Mouse (Mus musculus) MEL (cell line): ENCODE results near the gene Ndufa11. TPM values are rescaled to one million over a fixed set of nuclear protein-coding genes. Genes with fewer than 3 reads are reported as not detected.

Experiments used
- DNase-seq: peaks from one replicate; pipeline ENCODE4 v3.0.0; 2011; ENCODE audit warnings: low read depth, low spot score
- H3K27ac ChIP-seq: 2 replicates; pipeline ENCODE4 v1.5.1; 2012; ENCODE audit warnings: low read depth, mild to moderate bottlenecking, control low read depth, low read length, moderate library complexity; ENCODE audit not compliant: control insufficient read depth
- H3K27me3 ChIP-seq, 2 experiments: fragments of 150-350 bp in 1 of 2; sonication (generic) in 1 of 2; 2 replicates each; pipeline ENCODE4 v1.6.1; 2012; ENCODE audit warnings: low read length in 2 of 2, mild to moderate bottlenecking in 2 of 2, improper control_type of control experiment in 1 of 2, moderate library complexity in 1 of 2; ENCODE audit not compliant: insufficient read depth in 2 of 2, control insufficient read depth in 1 of 2
- H3K36me3 ChIP-seq, 2 experiments: 2 replicates each; pipeline ENCODE4 v1.6.1; 2012 to 2014; ENCODE audit warnings: low read length in 2 of 2, improper control_type of control experiment in 1 of 2, inconsistent platforms in 1 of 2, mild to moderate bottlenecking in 1 of 2; ENCODE audit not compliant: insufficient read depth in 2 of 2, control insufficient read depth in 1 of 2
- H3K4me1 ChIP-seq, 2 experiments: fragments of 150-350 bp in 1 of 2; sonication (generic) in 1 of 2; 2 replicates each; pipeline ENCODE4 v1.6.1; 2012; ENCODE audit warnings: low read length in 2 of 2, improper control_type of control experiment in 1 of 2, mild to moderate bottlenecking in 1 of 2; ENCODE audit not compliant: insufficient read depth in 2 of 2, control insufficient read depth in 1 of 2
- H3K4me3 ChIP-seq, 2 experiments: fragments of 150-350 bp in 1 of 2; sonication (generic) in 1 of 2; 2 replicates each; pipeline ENCODE4 v1.5.1; 2012; ENCODE audit warnings: low read depth in 2 of 2, low read length in 2 of 2, mild to moderate bottlenecking in 2 of 2, moderate library complexity in 2 of 2, control low read depth in 1 of 2, improper control_type of control experiment in 1 of 2; ENCODE audit not compliant: control insufficient read depth in 1 of 2, insufficient read depth in 1 of 2
- H3K79me2 ChIP-seq: 2 replicates; pipeline ENCODE4 v1.6.1; 2012; ENCODE audit warnings: mild to moderate bottlenecking, low read length, moderate library complexity; ENCODE audit not compliant: control insufficient read depth, poor library complexity, insufficient read depth
- H3K9ac ChIP-seq: 2 replicates; pipeline ENCODE4 v1.6.1; 2012; ENCODE audit warnings: low read depth, mild to moderate bottlenecking, control low read depth, low read length, moderate library complexity; ENCODE audit not compliant: control insufficient read depth, poor library complexity, severe bottlenecking
- H3K9me3 ChIP-seq: fragments of 150-350 bp; sonication (generic); replicated peaks from 2 replicates; pipeline ENCODE4 v1.6.1; 2012; ENCODE audit warnings: mild to moderate bottlenecking, low read length, improper control_type of control experiment, moderate library complexity; ENCODE audit not compliant: insufficient read depth
- BHLHE40 ChIP-seq: IDR thresholded peaks from 2 replicates; pipeline ENCODE4 v1.6.1; 2012; ENCODE audit warnings: low read depth, mild to moderate bottlenecking, inconsistent platforms, low read length, improper control_type of control experiment, borderline replicate concordance
- CHD1 ChIP-seq: IDR thresholded peaks from 2 replicates; pipeline ENCODE4 v1.6.1; 2012; ENCODE audit warnings: low read depth, mild to moderate bottlenecking, inconsistent platforms, low read length, improper control_type of control experiment
- ELF1 ChIP-seq: IDR thresholded peaks from 2 replicates; pipeline ENCODE4 v1.6.1; 2014; ENCODE audit warnings: low read depth, mild to moderate bottlenecking, inconsistent platforms, low read length, improper control_type of control experiment, moderate library complexity
- EP300 ChIP-seq, 2 experiments: IDR thresholded peaks; 2 replicates each; pipeline ENCODE4 v1.6.1; 2011; ENCODE audit warnings: improper control_type of control experiment in 2 of 2, low read length in 2 of 2, low read depth in 1 of 2, mild to moderate bottlenecking in 1 of 2
- ETS1 ChIP-seq: IDR thresholded peaks from 2 replicates; pipeline ENCODE4 v1.6.1; 2012; ENCODE audit warnings: low read depth, mild to moderate bottlenecking, inconsistent platforms, low read length, improper control_type of control experiment, moderate library complexity
- GABPA ChIP-seq: IDR thresholded peaks from 2 replicates; pipeline ENCODE4 v1.6.1; 2012; ENCODE audit warnings: low read depth, mild to moderate bottlenecking, inconsistent platforms, low read length, improper control_type of control experiment, moderate library complexity
- GATA1 ChIP-seq: IDR thresholded peaks from 2 replicates; pipeline ENCODE4 v1.6.1; 2011; ENCODE audit warnings: low read depth, low read length, improper control_type of control experiment
- MAFK ChIP-seq: IDR thresholded peaks from 2 replicates; pipeline ENCODE4 v1.6.1; 2011; ENCODE audit warnings: low read depth, mild to moderate bottlenecking, low read length, improper control_type of control experiment, borderline replicate concordance
- MAZ ChIP-seq: IDR thresholded peaks from 2 replicates; pipeline ENCODE4 v1.6.1; 2012; ENCODE audit warnings: low read depth, mild to moderate bottlenecking, inconsistent platforms, low read length, improper control_type of control experiment
- MEF2A ChIP-seq: IDR thresholded peaks from 2 replicates; pipeline ENCODE4 v1.6.1; 2014; ENCODE audit warnings: low read depth, mild to moderate bottlenecking, inconsistent platforms, low read length, improper control_type of control experiment; ENCODE audit not compliant: poor library complexity, insufficient replicate concordance, severe bottlenecking; ENCODE audit errors: extremely low read depth
- MXI1 ChIP-seq: IDR thresholded peaks from 2 replicates; pipeline ENCODE4 v1.6.1; 2011; ENCODE audit warnings: mild to moderate bottlenecking, low read depth, low read length, improper control_type of control experiment
- MYB ChIP-seq: IDR thresholded peaks from 2 replicates; pipeline ENCODE4 v1.6.1; 2011; ENCODE audit warnings: mild to moderate bottlenecking, low read depth, low read length, improper control_type of control experiment
- MYC ChIP-seq: IDR thresholded peaks from 2 replicates; pipeline ENCODE4 v1.6.1; 2011; ENCODE audit warnings: low read depth, mild to moderate bottlenecking, low read length, improper control_type of control experiment, moderate library complexity
- NRF1 ChIP-seq: IDR thresholded peaks from 2 replicates; pipeline ENCODE4 v1.6.1; 2014; ENCODE audit warnings: low read depth, mild to moderate bottlenecking, inconsistent platforms, low read length, improper control_type of control experiment, moderate library complexity; ENCODE audit not compliant: poor library complexity, insufficient read depth, severe bottlenecking
- POLR2AphosphoS5 ChIP-seq: IDR thresholded peaks from 2 replicates; pipeline ENCODE4 v1.6.1; 2012; ENCODE audit warnings: low read depth, borderline replicate concordance, mild to moderate bottlenecking, inconsistent platforms, low read length, moderate library complexity, mixed read lengths
- RAD21 ChIP-seq: IDR thresholded peaks from 2 replicates; pipeline ENCODE4 v1.6.1; 2011; ENCODE audit warnings: mild to moderate bottlenecking, low read depth, low read length, improper control_type of control experiment
- RCOR1 ChIP-seq: IDR thresholded peaks from 2 replicates; pipeline ENCODE4 v1.6.1; 2012; ENCODE audit warnings: low read depth, mild to moderate bottlenecking, inconsistent platforms, low read length, improper control_type of control experiment
- SIN3A ChIP-seq: IDR thresholded peaks from 2 replicates; pipeline ENCODE4 v1.6.1; 2012; ENCODE audit warnings: low read length, improper control_type of control experiment, inconsistent platforms
- TBP ChIP-seq: IDR thresholded peaks from 2 replicates; pipeline ENCODE4 v1.8.0; 2011; ENCODE audit warnings: low read depth, low read length, improper control_type of control experiment
- TCF12 ChIP-seq: IDR thresholded peaks from 2 replicates; pipeline ENCODE4 v1.6.1; 2014; ENCODE audit warnings: low read depth, mild to moderate bottlenecking, inconsistent platforms, low read length, improper control_type of control experiment, moderate library complexity
- UBTF ChIP-seq: IDR thresholded peaks from 2 replicates; pipeline ENCODE4 v1.6.1; 2012; ENCODE audit warnings: low read depth, mild to moderate bottlenecking, inconsistent platforms, low read length, improper control_type of control experiment, moderate library complexity, borderline replicate concordance; ENCODE audit not compliant: insufficient read depth
- USF2 ChIP-seq, 2 experiments: IDR thresholded peaks; 2 replicates each; pipeline ENCODE4 v1.6.1; 2011 to 2012; ENCODE audit warnings: improper control_type of control experiment in 2 of 2, low read length in 2 of 2, borderline replicate concordance in 1 of 2, inconsistent platforms in 1 of 2, low read depth in 1 of 2, mild to moderate bottlenecking in 1 of 2; ENCODE audit not compliant: insufficient read depth in 1 of 2
- ZKSCAN1 ChIP-seq: IDR thresholded peaks from 2 replicates; pipeline ENCODE4 v1.6.1; 2012; ENCODE audit warnings: low read depth, mild to moderate bottlenecking, inconsistent platforms, low read length, improper control_type of control experiment, moderate library complexity
- ZNF384 ChIP-seq: IDR thresholded peaks from 2 replicates; pipeline ENCODE4 v1.6.1; 2012; ENCODE audit warnings: low read depth, mild to moderate bottlenecking, inconsistent platforms, low read length, improper control_type of control experiment
- polyA plus RNA-seq, 2 experiments: library from polyadenylated mRNA; stranded (reverse) in 1 of 2; unstranded in 1 of 2; fragments of >175 nt in 1 of 2; fragments of >200 nt in 1 of 2; gene quantifications; 2 replicates each; pipeline versions ENCODE4 v1.2.1 to v1.2.4; 2012; ENCODE audit warnings: low replicate concordance in 2 of 2, low read depth in 1 of 2; ENCODE audit not compliant: insufficient read length in 2 of 2, insufficient read depth in 1 of 2, missing spikeins in 1 of 2
- total RNA-seq: library from RNA; depleted of rRNA; stranded (reverse); fragments of 300-350 nt; gene quantifications from 2 replicates; pipeline ENCODE4 v1.2.3, GENCODE M21; 2012

Ndufa11 gene
- total and polyA plus RNA-seq, 3 experiments = 249 to 351 TPM; not detected in 1

GRCm38 (mm10) chr17:56716655-56717362, 758 bp upstream of the Ndufa11 start (continued):
- TF ChIP-seq CHD1 (no peak), RAD21 (no peak), ELF1 (0 out of 2 replicates have a peak, but pooled peaks have one; percentile 5), POLR2AphosphoS5 (no peak), GABPA (no peak), USF2 (IDR thresholded peaks at IDR 0.05; ENCODE audit: borderline replicate concordance in 1 of 2, insufficient read depth in 1 of 2, low read depth in 1 of 2, low read length in 2 of 2) (no peak), SIN3A (no peak), ETS1 (no peak), MAZ (no peak), BHLHE40 (no peak), ZNF384 (no peak), TCF12 (no peak)
- TF ChIP-seq, all 39 proteins: peak for 6

- Histone ChIP-seq H3K36me3 (peaks cover 0 to 3% of the 10 kb centered on the region in 2 experiments; a peak in 1 of 4 replicates), H3K27ac (no peak overlapping the region)
- TF ChIP-seq CHD1 (no peak), TCF12 (no peak), NRF1 (no peak), MYC (no peak), TBP (no peak), MEF2A (no peak), ZKSCAN1 (no peak), GATA1 (no peak), UBTF (no peak), ZNF384 (no peak), MAZ (no peak), EP300 (IDR thresholded peaks at IDR 0.05; ENCODE audit: low read depth in 1 of 2, low read length in 2 of 2) (no peak), RCOR1 (no peak), MYB (no peak), MAFK (no peak), SIN3A (no peak), BHLHE40 (no peak), MXI1 (no peak)
Observed at GRCm38 (mm10) chr17:56722441-56722840, 4.9 kb downstream of the Ndufa11 start.

More at GRCm38 (mm10) chr17:56722441-56722840, 4.9 kb downstream of the Ndufa11 start:
- no peak for DNase-seq
- H3K4me1 ChIP-seq = peaks cover 0 to 6% of the 10 kb centered on the region in 2 experiments; a peak in 1 of 4 replicates
- peaks cover 18% of the 10 kb centered on the region for H3K79me2 ChIP-seq
- H3K9me3 ChIP-seq = no peaks in the 10 kb centered on the region
- H3K27me3 ChIP-seq = no peaks in the 10 kb centered on the region
- H3K9ac ChIP-seq = no peak overlapping the region
- no peak overlapping the region for H3K4me3 ChIP-seq
